Mouse (Mus musculus): Measurements from ENCODE around the gene Nmrk1. TPM values are rescaled to one million over a fixed set of nuclear protein-coding genes. Genes with fewer than 3 reads are reported as not detected.

The Nmrk1 gene
- total RNA-seq, 2 experiments from 2014 or later: 3.1 to 4.0 TPM

Other genes starting within 250 kb of the Nmrk1 start
- gene Ostf1, start 127 bp upstream of the Nmrk1 start, total RNA-seq (2021): 10 to 100 TPM; 31.7 to 37.6 TPM
- 10 to 100 TPM; 55.6 to 58.0 TPM for gene Carnmt1, start 38.8 kb downstream of the Nmrk1 start, total RNA-seq (2021)
- 1 to 10 TPM; 3.2 to 3.9 TPM for gene D030056L22Rik, start 81.2 kb downstream of the Nmrk1 start, total RNA-seq (2021)
- gene Trpm6, start 118.0 kb downstream of the Nmrk1 start, total RNA-seq (2021): under 1 TPM; 0.12 to 0.45 TPM